Mouse (Mus musculus) T-helper 17 cell (primary cell): ENCODE measurements around the gene Adap1.

ENCODE experiments used
- in situ Hi-C, 2 experiments: fragments of 300-600 bp; cut with MboI, MseI; formaldehyde crosslinking; loops; 1 replicate in 1 of 2; 2 replicates in 1 of 2; pipeline ENCODE4 v1.15.1; 2025; ENCODE audit warnings: high pct_unique_total_duplicates in 2 of 2

Gene Adap1

DNA sequence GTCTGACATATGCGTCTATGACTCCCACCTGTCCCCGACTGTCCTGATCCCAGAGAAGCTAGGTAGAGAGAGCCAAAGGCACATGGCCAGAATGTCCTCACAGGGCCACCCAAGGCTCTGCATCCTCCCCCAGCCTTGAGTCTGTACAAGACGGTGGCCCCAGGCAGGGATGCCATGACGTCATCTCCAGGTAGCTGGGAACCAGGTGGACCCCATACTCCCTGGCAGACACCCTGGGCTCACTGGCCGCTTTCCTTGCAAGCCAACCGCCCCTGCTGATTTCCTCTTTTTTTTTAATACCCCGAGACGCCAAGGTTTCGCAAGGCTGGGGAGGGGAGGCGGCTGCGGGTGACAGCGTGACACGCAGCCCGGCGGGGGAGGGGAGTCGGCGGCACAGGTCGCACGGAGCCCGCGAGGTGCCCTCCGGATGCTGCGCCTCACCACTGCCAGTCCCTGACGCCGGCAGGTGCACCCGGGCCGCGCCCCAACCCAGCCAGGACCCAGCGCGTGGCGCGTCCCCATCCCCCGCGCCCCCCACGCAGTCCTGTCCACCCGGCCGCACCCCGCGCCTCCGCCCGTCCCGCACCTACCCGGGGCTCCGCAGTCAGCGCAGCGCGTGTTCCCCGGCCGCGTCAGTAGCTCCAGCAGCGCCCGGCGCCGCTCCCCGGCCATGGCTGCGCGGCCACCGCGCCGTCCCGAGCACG, 579 bp downstream of the Adap1 start:
- in situ Hi-C loops = loop anchor here in 1 of 2 experiments (5.0 kb wide), 1 partner anchor 43 kb away; no protein-coding TSS in a partner anchor

- in situ Hi-C loops = no loop called here
Observed at GRCm38 (mm10) chr5:139324045-139324491, 1.4 kb downstream of the Adap1 start.

- in situ Hi-C loops = no loop called here
Observed at GRCm38 (mm10) chr5:139323260-139323924, 2.0 kb downstream of the Adap1 start.

DNA sequence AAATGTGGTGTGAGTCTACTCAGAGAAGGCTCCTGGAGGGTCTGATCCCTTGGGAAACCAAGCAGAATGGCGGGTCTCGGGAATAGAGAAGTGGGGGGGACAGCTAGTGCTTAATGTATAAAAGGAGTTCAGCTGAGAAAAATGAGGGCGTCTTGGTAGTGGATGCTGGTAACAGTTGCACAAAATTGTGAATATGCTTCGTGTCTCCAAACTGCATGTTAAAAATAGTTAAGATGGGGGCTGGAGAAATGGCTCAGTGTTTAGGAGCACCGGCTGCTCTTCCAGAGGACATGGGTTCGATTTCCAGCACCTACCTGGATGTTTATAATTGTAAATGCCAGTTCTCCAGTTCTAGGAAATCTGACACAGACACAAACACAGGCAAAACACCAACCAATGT, 4.1 kb downstream of the Adap1 start:
- in situ Hi-C loops = no loop called here

- in situ Hi-C loops = no loop called here
Observed at GRCm38 (mm10) chr5:139320424-139320823, 5.0 kb downstream of the Adap1 start.

DNA sequence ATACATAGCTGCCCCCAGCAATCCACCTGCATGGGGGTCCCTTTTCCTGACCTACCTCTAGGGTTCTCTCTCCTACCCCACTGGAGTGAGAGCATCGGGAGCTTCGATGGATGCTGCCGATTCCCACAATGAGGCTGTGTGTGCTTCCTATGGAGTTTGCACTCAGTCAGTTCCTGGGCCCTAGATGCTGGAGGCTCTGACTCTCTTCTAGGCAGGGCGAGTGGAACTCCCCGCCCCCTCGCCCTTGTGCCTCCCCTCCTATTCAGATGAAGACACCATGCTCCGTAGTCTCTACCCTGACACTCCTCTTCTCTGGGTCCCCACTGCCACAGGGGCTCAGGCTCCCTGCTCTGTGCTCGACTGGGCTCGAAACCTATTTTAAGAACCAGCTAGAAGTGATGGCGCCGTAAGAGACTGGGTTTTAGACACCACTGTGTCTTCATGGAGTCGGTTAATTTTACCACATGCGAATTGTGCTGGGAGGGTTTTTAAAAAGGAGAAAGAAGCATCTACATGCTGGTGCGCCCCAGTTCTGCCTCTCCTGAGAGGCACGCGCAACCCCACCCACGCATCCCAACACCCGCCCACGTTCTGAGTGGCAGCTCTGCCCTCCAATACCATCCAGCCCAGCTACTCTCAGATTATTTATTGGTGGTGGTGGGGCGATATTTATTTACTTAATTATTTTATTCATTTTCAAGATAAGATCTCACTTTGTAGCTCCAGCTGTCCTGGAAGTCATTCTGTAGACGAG, 7.5 kb downstream of the Adap1 start:
- in situ Hi-C loops = no loop called here

GRCm38 (mm10) chr5:139316982-139317675, 8.3 kb downstream of the Adap1 start:
- in situ Hi-C loops = no loop called here

GRCm38 (mm10) chr5:139314941-139315642, 10.3 kb downstream of the Adap1 start:
- in situ Hi-C loops = no loop called here

DNA sequence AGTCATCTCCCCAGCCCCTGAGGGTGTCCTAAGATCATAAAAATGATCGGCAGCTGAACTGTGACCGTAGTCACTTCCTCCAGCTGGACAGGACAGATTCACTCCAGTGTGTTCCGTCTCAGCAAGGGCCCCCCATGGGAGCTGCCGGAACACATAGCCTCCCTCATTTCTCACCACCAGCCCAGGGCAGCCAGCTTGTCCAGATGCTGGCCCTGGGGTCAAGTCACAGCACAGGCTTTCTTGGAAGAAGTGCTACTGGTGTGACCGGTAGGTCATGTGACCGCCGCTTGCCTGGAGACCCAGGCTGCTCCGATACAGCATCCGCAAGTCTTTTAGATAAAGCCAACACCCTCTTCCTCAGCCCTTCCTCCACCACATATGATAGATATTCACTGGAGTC, 11.9 kb downstream of the Adap1 start:
- in situ Hi-C loops = no loop called here

- in situ Hi-C loops = no loop called here
Observed at GRCm38 (mm10) chr5:139311822-139312221, 13.6 kb downstream of the Adap1 start.

DNA sequence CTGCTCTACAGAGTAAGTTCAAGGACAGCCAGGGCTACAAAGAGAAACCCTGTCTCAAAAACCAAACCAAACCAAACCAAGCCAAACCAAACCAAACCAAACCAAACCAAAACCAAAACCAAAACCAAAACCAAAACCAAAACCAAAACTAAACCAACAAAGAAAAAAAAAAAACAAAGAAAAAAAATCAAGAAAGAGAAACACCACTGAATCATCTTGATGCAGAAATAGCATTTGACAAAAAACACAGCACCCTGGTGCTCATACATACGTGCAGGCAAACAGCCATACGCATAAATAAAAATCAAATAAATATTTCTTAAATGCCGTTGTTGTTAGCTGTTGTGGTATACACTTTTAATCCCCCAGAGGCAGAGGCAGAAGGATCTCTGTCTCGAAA, 14.9 kb downstream of the Adap1 start:
- in situ Hi-C loops = no loop called here

GRCm38 (mm10) chr5:139309946-139310345, 15.5 kb downstream of the Adap1 start:
- in situ Hi-C loops = no loop called here

GRCm38 (mm10) chr5:139303646-139304061, 21.8 kb downstream of the Adap1 start:
- in situ Hi-C loops = no loop called here

DNA sequence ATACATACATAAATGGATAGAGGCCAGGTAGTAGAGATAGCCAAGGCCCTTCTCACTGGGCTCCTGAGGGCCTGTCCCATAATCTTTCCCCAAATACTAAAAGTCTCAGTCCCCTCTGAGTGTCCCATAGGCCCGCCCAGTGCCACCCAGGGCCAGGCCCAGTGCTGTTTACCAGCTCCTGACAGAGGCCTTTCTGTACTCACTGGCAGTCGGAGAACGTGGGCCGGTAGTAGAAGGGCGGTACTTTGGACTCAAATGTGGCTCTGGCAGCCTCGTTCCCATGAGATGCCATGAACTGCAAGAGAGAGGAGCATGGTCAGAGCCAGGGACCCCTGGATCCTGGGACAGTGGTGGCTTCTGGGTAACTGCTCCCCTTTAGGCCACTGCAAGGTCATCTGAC, 23.3 kb downstream of the Adap1 start:
- in situ Hi-C loops = no loop called here

GRCm38 (mm10) chr5:139297745-139298144, 27.7 kb downstream of the Adap1 start:
- in situ Hi-C loops = no loop called here

- in situ Hi-C loops = no loop called here
Observed at GRCm38 (mm10) chr5:139297092-139297491, 28.3 kb downstream of the Adap1 start.

DNA sequence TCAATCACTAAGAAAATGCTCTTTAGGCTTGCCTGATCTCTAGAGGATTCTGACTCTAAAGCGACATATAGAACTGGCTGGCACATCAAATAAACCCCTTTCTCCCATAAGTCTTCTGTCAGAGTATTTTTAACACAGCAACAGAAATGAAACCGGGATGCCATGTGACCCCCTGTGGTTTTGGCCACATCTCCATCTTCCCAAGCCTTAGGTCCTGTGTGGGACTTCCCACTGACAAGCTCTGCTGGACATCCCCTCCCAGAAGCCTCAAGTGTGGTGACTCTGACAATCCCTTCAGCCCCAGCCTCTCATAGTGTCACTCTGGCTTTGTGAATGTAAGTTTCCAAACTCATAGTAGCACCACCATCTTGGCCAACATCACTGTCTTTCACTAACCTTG, 31.3 kb downstream of the Adap1 start:
- in situ Hi-C loops = no loop called here

GRCm38 (mm10) chr5:139291811-139292560, 33.4 kb downstream of the Adap1 start:
- in situ Hi-C loops = no loop called here

GRCm38 (mm10) chr5:139290467-139291259, 34.8 kb downstream of the Adap1 start:
- in situ Hi-C loops = no loop called here

DNA sequence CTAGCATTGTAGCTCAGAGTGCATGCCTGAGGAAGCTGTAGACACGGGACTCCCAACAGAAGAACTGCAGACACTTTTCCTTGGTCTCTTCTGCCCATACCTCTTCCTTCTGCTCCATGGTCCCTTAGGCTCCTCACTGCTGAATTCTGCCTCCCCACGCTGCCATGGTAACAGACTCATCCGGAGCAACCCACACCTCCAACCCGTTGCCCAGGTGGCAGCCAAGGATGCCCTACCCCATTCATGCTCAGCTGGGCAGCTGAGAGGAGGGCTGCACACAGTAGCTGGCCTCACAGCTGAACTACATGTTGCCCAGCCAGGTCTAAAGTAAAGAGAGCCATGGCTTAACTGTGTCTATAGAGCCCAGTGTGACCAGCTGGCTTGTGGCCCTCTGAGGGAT, 36.8 kb downstream of the Adap1 start:
- in situ Hi-C loops = no loop called here
